Mouse (Mus musculus) forebrain, embryonic 10.5 days (tissue): ENCODE results near the gene Akap6. TPM values are rescaled to one million over a fixed set of nuclear protein-coding genes. Genes with fewer than 3 reads are reported as not detected.

Experiments
- DNase-seq: peaks from one replicate; pipeline ENCODE4 v3.0.0-alpha.2; 2017; ENCODE audit warnings: low spot score; ENCODE audit errors: extremely low spot score
- H3K27ac ChIP-seq: fragments of 300-500 bp; sonication (generic); 2 replicates; pipeline ENCODE4 v1.5.1; 2016; ENCODE audit warnings: mild to moderate bottlenecking
- H3K27me3 ChIP-seq: fragments of 300-500 bp; sonication (generic); 2 replicates; pipeline ENCODE4 v1.6.1; 2016; ENCODE audit warnings: mild to moderate bottlenecking; ENCODE audit not compliant: poor library complexity, severe bottlenecking
- H3K36me3 ChIP-seq: fragments of 300-500 bp; sonication (generic); replicated peaks from 2 replicates; pipeline ENCODE4 v1.6.1; 2016; ENCODE audit warnings: mild to moderate bottlenecking, moderate library complexity
- H3K4me1 ChIP-seq: fragments of 300-500 bp; sonication (generic); 2 replicates; pipeline ENCODE4 v1.6.1; 2016
- H3K4me3 ChIP-seq: fragments of 300-500 bp; sonication (generic); 2 replicates; pipeline ENCODE4 v1.5.1; 2016; ENCODE audit warnings: mild to moderate bottlenecking, moderate library complexity
- H3K9me3 ChIP-seq: fragments of 300-500 bp; sonication (generic); 2 replicates; pipeline ENCODE4 v1.6.1; 2016; ENCODE audit warnings: mild to moderate bottlenecking, moderate library complexity
- WGBS: fragments of 180-500 bp; shearing (Covaris S2); methylation state at CpG from one replicate; pipeline ENCODE4 v1.1.7; 2016; 5-methylcytosine and 5-hydroxymethylcytosine counted together
- polyA plus RNA-seq: library from polyadenylated mRNA; unstranded; fragments of >200 nt; fragmentation: Nextera tagmentation; extraction: Ambion mirVana; gene quantifications from 2 replicates; pipeline ENCODE4 v1.2.1, GENCODE M21; 2016

Akap6 gene
- polyA plus RNA-seq, 1 experiment from 2014 or later = 3.0 TPM

DNA sequence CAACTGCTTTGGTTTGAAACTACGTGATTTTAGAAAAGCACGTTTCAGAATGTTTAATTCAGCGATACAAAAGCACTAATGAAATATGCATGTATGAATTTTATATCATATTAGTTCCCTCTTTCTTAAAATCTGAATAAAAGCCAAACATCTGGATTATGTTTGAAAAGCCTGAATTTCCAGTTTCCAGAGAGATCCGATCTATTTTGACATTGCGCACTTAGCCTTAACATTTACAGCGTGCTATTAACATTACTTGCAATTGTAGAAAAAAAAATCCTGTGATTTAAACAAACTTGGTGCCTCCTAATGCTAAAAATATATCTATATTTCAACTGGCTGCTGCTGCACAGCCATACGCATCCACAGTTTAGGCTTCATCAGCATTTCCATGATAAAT, 358.4 kb downstream of the Akap6 start:
- no peaks in the 10 kb centered on the region for H3K27me3 ChIP-seq
- H3K9me3 ChIP-seq = no peaks in the 10 kb centered on the region
- no peak overlapping the region for H3K27ac ChIP-seq
- WGBS = 95% methylated on average over 7 of the region's 7 CpGs
- DNase-seq = no peak
- H3K36me3 ChIP-seq = no peaks in the 10 kb centered on the region; the same call in 1 of the 2 replicates
- H3K4me3 ChIP-seq = no peak overlapping the region
- H3K4me1 ChIP-seq = peaks cover 41% of the 10 kb centered on the region

- H3K27me3 ChIP-seq = no peaks in the 10 kb centered on the region
- WGBS = 51% methylated on average over 6 of the region's 6 CpGs
- peaks cover 74% of the 10 kb centered on the region for H3K4me1 ChIP-seq
- no peaks in the 10 kb centered on the region for H3K9me3 ChIP-seq
- no peaks in the 10 kb centered on the region for H3K36me3 ChIP-seq
- peak overlapping the region; percentile 23; the same call in 1 of the 2 replicates for H3K4me3 ChIP-seq
- peak overlapping the region; percentile 87 for H3K27ac ChIP-seq
- DNase-seq = peak; percentile 20
Observed at GRCm38 (mm10) chr12:53060903-53061302, 361.7 kb downstream of the Akap6 start.

DNA sequence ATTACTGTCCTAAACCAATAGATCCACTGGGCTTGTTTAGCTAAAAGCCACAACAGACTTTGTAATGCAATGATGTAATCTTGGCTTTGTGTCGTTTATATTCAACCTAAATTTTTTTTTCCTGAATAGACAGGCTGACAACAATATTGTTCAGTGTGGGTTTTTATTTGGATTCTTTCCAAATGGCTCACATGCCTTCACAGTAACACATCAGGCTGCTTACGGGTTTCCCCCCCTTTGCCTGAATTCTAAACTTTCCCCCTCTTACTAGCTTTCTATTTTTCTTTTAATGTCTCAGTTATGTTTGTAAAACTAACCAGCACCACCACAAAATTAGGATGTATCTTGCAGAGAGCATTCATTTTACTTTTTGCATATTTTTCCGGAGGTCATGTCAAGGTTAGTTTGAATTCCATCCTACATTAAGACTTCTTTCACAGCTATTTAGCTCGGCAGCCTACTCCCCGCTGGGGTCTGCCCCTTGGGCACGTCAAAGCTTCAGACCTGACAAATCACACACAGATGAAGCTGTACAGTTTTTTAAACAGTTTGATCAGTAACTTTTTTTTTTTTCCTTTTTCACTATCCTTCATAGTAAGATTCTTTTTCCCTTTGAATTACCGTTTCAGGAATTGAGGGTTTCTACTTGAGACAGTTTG, 362.4 kb downstream of the Akap6 start:
- Histone ChIP-seq H3K4me3 (peak overlapping the region; percentile 23), H3K4me1 (peaks cover 81% of the 10 kb centered on the region), H3K27ac (peak overlapping the region; percentile 87), H3K27me3 (no peaks in the 10 kb centered on the region), H3K36me3 (no peaks in the 10 kb centered on the region), H3K9me3 (no peaks in the 10 kb centered on the region)
- WGBS = 7% methylated on average over 7 of the region's 7 CpGs
- peak; percentile 58 for DNase-seq

DNA sequence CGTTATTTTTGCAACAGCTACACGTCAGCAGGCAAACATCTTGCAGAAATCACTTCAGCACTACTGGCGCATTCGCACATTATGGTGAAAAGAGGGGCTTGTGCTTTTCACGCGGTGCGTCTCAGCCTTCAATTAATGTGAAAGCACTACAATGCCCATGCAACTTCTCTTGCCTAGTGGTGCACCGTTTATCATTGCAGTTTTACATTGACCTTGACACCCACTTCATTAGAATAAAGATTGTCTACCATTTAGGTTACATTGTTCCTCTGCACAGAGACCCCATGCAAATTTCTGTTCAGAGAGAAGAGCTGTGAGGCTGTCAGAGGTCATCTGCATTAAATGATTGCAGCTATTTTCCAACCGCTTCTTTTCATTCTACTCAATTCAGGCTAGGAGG, 363.8 kb downstream of the Akap6 start:
- peaks cover 91% of the 10 kb centered on the region for H3K4me1 ChIP-seq
- 31% methylated on average over 9 of the region's 9 CpGs for WGBS
- H3K27me3 ChIP-seq = no peaks in the 10 kb centered on the region
- H3K36me3 ChIP-seq = no peaks in the 10 kb centered on the region
- DNase-seq = peak; percentile 38
- peak overlapping the region; percentile 5; the same call in 1 of the 2 replicates for H3K4me3 ChIP-seq
- H3K27ac ChIP-seq = peak overlapping the region; percentile 87
- no peaks in the 10 kb centered on the region for H3K9me3 ChIP-seq

DNA sequence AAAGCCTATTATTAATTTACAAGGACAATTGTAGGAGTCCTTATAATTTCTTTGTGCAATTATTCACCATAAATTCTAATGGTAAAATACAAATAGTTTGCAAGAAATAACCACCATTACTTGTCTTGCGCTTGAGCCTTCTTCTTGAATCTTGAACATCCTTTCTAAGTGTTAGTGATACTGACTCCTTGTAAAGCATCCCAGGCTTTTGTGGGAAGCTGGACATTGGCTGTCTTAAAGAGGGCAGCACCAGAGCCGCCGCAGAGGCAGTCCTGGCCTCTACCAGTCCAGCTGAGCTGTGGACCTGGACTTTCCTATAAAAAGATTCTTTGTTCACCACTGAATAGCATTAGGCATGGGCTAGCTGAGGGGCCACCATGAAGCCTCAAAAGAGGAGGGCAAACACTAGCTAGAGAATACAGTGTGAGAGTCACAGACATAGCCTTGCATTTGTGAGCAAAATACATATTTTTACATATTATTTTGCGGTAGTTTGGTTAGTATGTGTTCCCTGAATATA, 365.1 kb downstream of the Akap6 start:
- peaks cover 91% of the 10 kb centered on the region for H3K4me1 ChIP-seq
- H3K4me3 ChIP-seq = peak overlapping the region; percentile 25
- no peaks in the 10 kb centered on the region for H3K9me3 ChIP-seq
- 22% methylated on average over 4 of the region's 4 CpGs for WGBS
- H3K27ac ChIP-seq = peak overlapping the region; percentile 87
- no peaks in the 10 kb centered on the region for H3K27me3 ChIP-seq
- DNase-seq = peak; percentile 64
- no peaks in the 10 kb centered on the region for H3K36me3 ChIP-seq

GRCm38 (mm10) chr12:53065031-53065785, 366.0 kb downstream of the Akap6 start:
- H3K36me3 ChIP-seq = no peaks in the 10 kb centered on the region
- 19% methylated on average over 11 of the region's 11 CpGs for WGBS
- DNase-seq = peak; percentile 30
- H3K4me3 ChIP-seq = peak overlapping the region; percentile 25; the same call in 1 of the 2 replicates
- no peaks in the 10 kb centered on the region for H3K9me3 ChIP-seq
- peaks cover 89% of the 10 kb centered on the region for H3K4me1 ChIP-seq
- H3K27ac ChIP-seq = peak overlapping the region; percentile 87
- no peaks in the 10 kb centered on the region for H3K27me3 ChIP-seq

GRCm38 (mm10) chr12:53066321-53066720, 367.1 kb downstream of the Akap6 start:
- H3K4me1 ChIP-seq = peaks cover 89% of the 10 kb centered on the region

DNA sequence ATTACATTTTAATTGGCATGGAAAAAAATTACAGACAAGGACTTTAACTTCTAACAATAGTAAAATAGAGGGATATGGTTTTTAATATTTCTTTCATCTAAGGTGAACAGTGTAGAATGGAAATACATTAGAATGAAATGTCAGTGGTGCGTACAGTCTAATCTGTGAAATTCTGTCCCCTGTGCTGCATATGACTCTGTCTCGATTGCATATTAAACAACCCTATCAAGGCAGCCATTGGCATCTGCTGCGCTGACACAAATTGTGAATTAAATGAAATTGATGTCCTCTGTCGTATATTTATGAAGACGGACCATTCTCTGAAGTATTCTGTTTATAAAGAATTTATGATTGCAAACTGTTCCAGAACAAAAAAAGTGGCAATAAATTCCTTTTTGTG, 371.7 kb downstream of the Akap6 start:
- H3K27me3 ChIP-seq = no peaks in the 10 kb centered on the region
- H3K36me3 ChIP-seq = no peaks in the 10 kb centered on the region
- no peak overlapping the region for H3K4me3 ChIP-seq
- no peaks in the 10 kb centered on the region for H3K9me3 ChIP-seq
- WGBS = 92% methylated on average over 5 of the region's 5 CpGs
- no peak for DNase-seq
- H3K4me1 ChIP-seq = peaks cover 53% of the 10 kb centered on the region
- H3K27ac ChIP-seq = no peak overlapping the region

More at GRCm38 (mm10) chr12:53066321-53066720, 367.1 kb downstream of the Akap6 start:
- Histone ChIP-seq H3K27ac (peak overlapping the region; percentile 87), H3K36me3 (no peaks in the 10 kb centered on the region), H3K4me3 (no peak overlapping the region), H3K27me3 (no peaks in the 10 kb centered on the region), H3K9me3 (no peaks in the 10 kb centered on the region)
- WGBS = 71% methylated on average over 9 of the region's 9 CpGs
- DNase-seq = no peak

- DNase-seq = no peak
- 89% methylated on average over 3 of the region's 3 CpGs for WGBS
- no peaks in the 10 kb centered on the region for H3K36me3 ChIP-seq
- no peak overlapping the region for H3K4me3 ChIP-seq
- H3K4me1 ChIP-seq = peaks cover 7% of the 10 kb centered on the region
- H3K27me3 ChIP-seq = no peaks in the 10 kb centered on the region
- H3K27ac ChIP-seq = no peak overlapping the region
- no peaks in the 10 kb centered on the region for H3K9me3 ChIP-seq
Observed at GRCm38 (mm10) chr12:53076595-53077400, 377.6 kb downstream of the Akap6 start.

DNA sequence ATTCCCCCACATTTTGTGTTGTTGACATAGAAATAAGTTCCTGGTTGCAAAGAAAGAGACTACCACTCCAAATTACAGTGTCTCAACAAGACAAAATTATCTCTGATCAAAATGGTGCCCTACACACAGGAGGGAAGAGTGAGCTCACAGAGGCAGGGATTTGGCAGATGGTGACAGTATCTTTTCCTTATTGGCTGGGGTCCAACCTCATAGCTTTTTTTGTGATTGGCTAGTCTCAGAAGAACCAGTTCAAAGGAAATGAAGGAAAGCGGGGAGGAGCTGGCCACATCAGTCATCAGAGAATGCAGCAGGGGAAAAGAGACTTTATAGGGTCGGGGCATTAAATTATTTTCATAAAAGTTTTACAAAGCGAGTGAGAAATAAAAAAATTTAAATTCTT, 386.6 kb downstream of the Akap6 start:
- Histone ChIP-seq H3K27ac (no peak overlapping the region), H3K36me3 (no peaks in the 10 kb centered on the region)
- DNase-seq = no peak

GRCm38 (mm10) chr12:53112276-53112675, 413.1 kb downstream of the Akap6 start:
- DNase-seq = no peak
- Histone ChIP-seq H3K27me3 (no peaks in the 10 kb centered on the region), H3K9me3 (no peaks in the 10 kb centered on the region), H3K4me1 (peaks cover 6% of the 10 kb centered on the region; the same call in 1 of the 2 replicates), H3K27ac (no peak overlapping the region), H3K36me3 (no peaks in the 10 kb centered on the region), H3K4me3 (no peak overlapping the region)
- WGBS = 71% methylated on average over 10 of the region's 10 CpGs

More for the DNA sequence above, 386.6 kb downstream of the Akap6 start:
- H3K4me1 ChIP-seq = no peaks in the 10 kb centered on the region
- no peak overlapping the region for H3K4me3 ChIP-seq
- H3K9me3 ChIP-seq = no peaks in the 10 kb centered on the region
- 89% methylated on average over 3 of the region's 3 CpGs for WGBS
- no peaks in the 10 kb centered on the region for H3K27me3 ChIP-seq

DNA sequence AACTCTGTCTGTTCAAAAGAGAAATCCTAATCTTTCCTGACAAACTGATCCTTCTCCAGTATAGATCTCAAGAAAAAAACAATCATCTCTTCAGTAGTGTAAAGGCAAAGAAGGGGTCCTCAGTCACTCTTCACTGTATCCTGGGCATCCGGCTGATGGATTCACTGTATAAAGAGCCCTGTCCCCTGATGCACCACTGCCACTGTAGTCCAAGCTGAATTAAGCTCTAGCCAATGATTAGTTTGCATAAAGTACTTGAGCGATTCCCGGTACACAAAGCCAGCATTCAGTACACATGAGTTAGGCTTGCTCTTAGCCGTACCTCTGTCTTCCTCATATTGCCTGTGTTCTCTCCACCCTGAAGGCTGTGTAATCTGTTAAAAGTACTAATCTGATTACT, 420.2 kb downstream of the Akap6 start:
- 23% methylated on average over 4 of the region's 4 CpGs for WGBS
- DNase-seq = no peak
- peak overlapping the region; percentile 58; the same call in 1 of the 2 replicates for H3K27ac ChIP-seq
- no peaks in the 10 kb centered on the region for H3K36me3 ChIP-seq
- H3K4me3 ChIP-seq = no peak overlapping the region
- H3K4me1 ChIP-seq = peaks cover 25% of the 10 kb centered on the region
- peaks cover 7% of the 10 kb centered on the region; the same call in 1 of the 2 replicates for H3K9me3 ChIP-seq
- H3K27me3 ChIP-seq = no peaks in the 10 kb centered on the region
